Mouse (Mus musculus): ENCODE data around the gene Gpx4.

GRCm38 (mm10) chr10:80047041-80047565, at the start of gene Gpx4:
- no peak for TF ChIP-seq POLR2A (IDR thresholded peaks at IDR 0.05; ENCODE audit: low read depth, low read length)
- no peak for TF ChIP-seq CTCF (IDR thresholded peaks at IDR 0.05; ENCODE audit: borderline replicate concordance, insufficient read depth, low read length)
